Mouse (Mus musculus) frontal cortex, postnatal 36 days (tissue): ENCODE data around the gene Eln.

Experiments used
- DNase-seq, 2 experiments: peaks; one replicate each; pipeline ENCODE4 v3.0.0; 2022; ENCODE audit warnings: low spot score in 2 of 2

The Eln gene

DNA sequence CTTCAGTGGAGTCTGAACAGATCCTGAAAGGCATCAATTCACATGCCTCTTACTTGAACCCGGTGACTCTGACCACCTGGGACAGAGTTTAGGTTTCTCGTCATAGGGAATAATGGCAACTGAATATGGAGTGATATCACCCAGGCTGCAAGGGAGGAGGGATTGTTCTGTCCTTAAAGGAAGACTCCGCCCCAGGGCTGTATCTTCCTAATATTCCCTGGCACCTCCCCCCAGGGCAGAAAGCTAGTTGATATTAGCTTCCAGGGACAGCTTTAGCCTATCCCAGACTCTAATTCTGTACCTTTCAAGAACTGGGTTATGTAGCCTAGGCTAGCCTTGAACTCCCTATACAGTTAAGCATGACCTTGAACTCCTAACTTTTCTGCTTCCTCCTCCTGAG is 2.1 kb downstream of the Eln start:
- DNase-seq: no peak

DNA sequence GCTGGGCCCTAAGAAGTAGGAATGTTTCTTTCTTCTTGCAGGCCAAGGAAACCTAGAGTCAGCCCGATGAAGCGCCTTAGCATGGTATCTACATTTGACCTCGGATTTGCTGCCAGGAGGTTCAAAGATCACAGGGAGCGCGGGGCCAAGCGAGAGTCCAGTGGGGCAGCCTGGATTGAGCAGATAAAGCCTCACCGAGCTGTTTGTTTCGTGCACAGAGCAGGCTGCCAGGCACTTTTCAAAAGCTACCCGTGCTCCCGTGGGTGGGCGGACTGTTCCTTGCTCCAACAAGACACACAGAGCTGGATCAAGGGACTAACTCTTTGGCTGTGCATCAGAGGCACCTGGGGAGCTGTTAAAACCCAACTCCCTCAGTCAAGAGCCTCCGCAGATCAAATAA is 3.1 kb downstream of the Eln start:
- no peak for DNase-seq

DNA sequence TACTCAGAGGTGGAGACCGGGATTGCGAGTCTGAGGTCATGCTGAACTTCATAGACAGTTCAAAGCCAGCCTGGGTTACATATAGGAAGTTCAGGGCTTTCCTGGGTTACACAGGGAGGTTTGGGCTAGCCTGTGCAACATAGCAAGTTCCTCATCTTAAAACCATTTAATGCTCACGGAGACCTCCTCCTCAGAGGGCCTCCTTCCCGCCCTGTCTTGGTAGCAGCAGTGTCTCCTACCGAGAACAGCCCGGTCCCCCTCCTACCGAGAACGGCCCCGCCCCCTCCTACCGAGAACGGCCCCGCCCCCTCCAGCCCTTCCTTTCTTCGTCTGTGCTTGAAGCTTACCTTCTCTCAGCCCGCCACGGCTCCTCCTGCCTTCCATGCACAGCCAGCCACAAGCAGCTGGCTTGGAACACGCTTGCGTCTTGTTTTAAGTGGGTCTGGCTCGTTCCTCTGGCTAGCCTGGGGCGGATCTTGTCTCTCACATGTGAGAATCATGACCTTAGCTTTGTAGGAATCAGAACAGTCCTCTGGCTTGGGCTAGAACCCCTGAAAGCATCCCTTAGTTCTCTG is 4.8 kb downstream of the Eln start:
- DNase-seq: no peak

DNA sequence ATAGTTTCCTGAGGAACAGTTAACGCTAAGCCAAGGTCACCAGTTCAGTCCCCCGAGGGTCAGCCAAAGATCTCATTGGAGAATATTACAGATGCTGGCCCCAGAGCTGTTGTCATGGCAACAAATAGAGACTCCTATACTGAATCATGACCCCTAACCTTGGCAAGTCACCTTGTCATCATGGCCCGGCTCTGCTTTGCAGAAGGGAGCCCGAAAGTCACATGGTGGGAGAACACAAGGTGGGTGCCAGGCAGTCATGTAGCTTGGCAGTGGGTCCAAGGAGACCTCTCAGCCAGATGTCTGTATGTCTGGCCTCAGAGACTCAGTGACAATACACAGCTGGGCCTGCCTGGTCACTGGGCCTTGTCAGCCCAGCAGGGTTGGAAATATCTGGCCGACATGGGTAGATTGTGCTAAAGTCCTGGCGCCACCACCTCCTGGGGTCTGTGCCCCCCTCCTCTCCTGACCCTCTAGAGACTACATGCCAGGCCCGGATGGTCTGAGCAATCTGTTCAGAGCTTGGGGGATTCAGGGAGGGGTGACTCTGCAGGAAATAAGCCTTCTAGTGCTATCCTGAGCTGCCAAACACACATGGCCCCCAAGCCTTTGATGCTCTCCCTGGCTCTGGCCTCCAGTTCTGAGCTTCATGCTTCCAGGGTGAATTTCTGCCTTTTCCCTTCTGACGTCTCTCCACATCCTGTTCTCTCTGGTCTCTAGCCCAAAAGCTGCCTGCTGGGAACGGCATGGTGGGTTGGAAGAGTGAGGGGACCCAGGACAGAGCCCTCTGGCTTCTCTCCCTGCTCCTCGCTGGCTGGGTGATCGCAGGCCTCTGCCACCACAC is 6.4 kb downstream of the Eln start:
- no peak for DNase-seq

DNA sequence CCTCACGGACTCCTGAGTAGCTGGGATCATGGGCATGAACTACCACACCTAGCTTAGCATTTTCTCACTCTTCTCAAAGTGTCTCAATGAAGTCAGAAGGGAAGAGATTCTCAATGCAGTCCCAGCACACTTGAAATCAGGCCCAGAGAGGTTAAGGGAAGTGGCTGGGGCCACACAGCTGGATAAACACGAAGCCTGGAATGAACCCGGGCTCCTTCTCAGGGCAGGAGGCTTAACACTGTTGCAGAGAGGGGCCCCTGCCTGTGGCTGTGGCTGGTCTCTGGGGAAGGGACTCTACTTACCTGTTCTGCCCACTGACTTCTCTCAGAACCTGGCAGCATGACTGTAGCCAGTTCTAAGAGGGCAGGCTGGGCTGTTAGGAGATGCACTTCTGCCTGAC is 7.2 kb downstream of the Eln start:
- DNase-seq: no peak

DNA sequence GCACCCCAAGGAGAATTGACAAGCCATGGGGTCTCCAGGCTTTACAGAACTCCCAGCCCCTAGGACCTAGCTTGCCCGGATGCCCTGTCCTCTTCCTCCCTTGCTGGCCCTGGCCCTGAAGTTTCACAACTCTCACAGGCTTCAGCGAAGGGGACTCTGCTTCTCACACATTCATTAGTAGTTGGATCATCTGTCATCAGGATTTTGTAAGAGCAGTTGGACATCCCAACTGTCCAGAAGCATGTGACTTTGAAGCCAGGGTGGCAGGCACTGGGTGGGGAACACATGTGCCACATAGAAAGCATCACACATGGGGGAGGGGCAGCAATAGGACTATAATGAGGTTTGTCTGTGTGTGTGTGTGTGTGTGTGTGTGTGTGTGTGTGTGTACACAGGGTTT is 12.2 kb downstream of the Eln start:
- no peak for DNase-seq

DNA sequence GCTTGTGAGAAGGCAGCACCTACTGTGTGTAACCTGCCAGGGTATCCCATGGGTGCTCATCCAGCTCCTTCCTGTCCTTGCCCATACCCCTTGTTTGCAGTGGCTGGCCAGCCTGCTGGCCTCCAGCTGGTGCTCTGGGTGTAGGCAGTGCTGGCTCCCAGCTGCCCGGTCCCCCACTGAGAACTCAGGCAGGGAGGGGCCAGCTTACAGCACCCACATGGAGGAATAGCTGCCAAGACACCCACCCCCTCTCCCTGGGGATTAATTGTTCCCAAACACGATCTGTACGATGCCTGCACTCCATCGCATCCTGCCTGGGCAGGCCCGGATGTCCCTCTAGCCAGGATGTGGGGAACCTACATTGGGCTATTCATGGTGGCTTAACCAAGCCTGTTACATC is 13.1 kb downstream of the Eln start:
- DNase-seq: peak; percentile 3 to 6

DNA sequence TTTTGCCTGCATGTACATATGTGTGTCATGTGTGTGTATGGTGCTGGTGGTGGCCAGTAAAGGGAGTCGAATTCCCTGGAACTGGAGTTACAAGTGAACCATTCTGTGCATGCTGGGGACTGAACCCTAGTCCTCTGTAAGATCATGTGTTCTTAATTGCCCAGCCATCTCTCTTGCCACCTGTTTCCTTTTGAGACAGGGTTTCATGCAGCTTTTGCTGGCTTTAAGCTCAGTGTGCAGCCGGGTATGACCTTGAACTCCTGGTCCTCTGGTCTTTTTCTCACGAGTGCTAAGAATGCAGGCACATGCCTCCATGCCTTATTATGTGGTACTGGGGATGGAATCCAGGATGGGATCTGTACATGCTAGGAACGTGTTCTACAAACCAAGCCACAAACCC is 13.9 kb downstream of the Eln start:
- no peak for DNase-seq

DNA sequence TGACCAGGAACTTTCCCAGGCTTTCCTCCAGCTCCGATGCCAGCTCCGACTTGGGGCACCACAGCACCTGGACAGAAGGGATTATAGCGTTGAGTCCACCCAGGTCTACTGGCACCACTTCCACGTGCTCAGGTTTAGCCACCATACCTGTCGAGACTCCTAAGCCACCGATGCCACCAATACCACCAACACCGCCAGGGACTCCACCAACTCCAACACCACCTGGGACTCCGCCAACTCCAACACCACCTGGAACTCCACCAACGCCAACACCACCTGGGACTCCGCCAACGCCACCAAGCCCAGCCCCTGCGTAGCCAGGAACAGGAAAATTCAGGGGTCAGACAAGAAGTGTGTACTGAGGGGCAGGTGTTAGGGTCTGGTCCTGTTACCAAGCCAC is 18.0 kb downstream of the Eln start:
- no peak for DNase-seq

DNA sequence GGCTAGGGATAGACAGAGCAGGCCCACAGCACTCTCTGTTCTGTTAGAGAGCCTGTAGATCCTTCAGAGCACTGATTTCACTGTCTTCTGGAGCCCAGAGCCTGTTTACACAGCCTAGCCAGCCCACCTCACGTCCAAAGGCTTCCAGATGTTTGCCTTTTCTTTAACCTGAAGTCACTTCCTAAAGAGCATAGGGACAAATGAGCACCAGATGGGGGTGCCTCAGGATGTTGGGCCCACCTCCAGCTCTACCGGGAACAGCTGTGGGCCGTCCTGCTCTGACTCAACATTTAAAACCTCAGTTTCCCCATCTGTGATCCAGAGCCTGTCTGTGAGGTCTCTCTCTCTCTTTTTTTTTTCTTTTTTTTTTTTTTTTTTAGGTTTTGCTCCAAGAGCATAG is 18.6 kb downstream of the Eln start:
- no peak for DNase-seq

DNA sequence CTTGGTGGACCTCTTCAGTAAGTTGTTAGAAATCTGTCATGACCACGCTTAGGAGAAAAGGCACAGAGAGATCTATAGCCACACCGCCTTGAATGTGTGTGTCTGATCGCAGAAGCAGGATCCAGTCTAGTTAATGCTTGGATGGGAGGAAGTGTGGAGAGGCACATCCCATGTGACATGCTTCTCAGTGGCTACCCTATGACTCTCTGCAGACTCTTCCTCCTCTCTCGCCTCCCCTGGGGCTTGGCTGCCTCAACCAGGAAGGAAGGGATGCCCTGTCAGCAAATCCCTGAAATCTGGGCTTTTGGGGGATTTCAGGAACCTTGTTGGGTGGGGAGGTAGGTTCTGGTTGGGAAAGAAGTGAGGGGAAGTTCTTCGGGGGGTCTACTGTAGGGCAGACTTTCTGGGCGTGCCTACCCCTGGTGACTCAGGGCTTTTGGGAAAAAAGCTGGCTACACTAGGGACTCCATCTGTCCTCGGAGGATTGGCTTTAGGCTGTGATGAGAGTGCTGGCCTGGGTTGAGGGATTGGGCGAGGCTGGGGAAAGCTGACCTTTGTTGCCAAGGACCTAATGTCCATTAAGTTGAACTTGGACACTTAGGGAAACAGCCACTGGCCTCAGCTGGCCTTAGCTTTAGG is 20.0 kb downstream of the Eln start:
- DNase-seq: no peak

DNA sequence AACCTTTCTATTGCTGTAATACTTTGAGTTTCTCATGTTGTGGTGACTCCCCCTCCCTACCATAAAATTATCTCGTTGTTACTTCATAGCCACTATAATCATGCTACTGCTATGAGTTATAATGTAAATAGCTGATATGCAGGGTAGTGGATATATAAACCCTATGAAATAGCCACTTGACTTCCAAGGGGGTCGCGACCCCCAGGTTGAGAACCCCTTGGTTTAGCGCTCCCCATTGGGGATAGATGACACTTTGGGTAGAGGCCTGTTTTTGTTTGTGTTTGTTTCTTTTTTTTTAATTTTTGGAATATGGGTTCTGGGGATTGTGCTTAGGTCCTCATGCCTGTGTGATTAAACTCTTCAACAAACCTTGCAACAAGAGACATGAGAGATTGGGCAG is 21.8 kb downstream of the Eln start:
- DNase-seq: no peak

DNA sequence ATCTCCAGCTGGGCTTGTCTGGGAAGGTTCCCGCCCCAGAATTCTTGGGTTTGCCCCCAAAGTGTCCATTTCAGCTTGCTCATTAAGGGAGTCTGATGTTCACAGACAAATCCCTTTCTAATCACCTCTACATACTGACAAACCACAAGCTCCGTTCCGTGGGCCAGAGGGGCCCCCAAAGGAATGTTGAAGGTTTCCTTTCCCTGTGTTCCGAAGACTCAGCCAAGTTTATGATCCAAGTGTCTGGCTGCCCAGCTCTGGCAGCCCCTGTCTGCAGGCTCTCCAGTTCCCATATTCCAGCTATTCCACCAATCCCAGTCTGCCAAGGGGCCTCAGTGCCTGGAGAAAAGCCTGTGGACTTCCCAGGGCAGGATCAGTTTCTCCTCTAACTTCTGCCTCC is 27.1 kb downstream of the Eln start:
- no peak for DNase-seq

DNA sequence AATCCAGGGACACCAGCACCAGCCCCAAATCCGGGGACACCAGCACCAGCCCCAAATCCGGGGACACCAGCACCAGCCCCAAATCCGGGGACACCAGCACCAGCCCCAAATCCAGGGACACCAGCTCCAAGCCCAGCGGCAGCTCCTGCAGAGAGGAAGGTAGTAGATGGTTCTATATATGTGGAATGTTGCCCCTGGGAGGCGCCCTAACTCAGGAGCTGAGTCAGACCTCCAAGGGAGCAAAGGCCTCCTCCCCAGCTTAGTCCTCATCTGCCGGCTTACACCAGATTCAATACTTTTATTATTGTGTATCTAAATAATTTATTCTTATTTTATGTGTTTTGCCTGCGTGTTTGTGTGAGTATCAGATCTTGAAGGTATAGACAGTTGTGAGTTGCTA is 36.0 kb downstream of the Eln start:
- no peak for DNase-seq

DNA sequence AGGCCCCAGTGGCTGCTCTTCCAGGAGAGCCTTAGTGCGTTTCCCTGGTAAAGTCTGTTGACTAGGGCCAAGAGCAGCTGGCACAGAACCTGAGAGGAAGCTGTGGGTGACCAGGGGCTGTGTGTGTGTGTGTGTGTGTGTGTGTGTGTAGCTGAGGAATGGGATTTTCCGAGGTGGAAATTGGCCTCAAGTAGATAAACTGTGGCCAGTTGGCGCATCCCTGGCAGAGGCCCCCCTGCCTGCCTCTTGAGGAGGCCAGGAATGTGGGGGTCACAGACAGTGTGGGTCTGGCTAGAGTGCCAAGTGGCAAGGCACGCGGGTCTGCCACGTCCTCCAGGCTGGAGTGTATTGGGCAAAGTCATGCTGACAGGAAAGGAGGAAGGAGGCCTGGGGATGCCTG is 37.8 kb downstream of the Eln start:
- no peak for DNase-seq

DNA sequence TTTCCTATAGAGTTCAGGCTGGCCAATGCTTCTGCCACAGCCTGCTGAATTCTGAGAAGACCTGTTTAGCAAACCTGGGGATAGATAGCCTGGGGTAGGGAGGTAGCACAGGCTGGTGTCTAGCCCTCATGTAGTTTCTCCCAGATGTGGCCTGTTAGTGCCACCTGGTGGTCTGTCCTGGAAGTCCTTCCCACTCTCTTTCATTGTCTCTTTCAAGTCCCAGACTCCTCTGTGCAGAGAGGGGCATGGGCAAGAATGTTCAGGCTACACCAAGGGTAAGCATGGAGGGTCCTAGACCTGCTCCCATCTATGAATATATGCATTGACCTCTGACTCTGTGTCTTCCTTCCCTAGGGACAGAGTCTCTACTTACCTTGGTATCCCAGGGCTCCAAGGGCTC is 43.0 kb downstream of the Eln start:
- DNase-seq: peak; percentile 80

DNA sequence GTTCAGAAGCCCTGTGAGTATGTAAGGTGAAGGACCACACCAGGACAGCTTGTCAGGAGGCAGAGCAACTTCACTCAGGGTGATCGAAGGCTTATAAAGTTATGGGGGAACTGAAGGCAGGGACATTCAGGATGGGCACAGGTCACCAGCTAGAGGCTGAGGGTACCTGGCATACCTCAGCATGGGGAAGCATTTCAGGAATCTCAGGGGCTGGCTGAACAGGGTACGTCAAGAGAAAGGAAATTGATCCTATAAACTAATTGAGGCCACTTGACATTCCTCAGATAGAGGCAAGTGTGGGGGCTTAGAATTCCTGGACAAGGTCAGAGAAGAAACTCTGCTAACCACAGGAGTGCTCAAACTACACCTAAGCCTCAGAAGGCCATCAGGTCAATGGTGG is 51.6 kb downstream of the Eln start:
- DNase-seq: no peak

DNA sequence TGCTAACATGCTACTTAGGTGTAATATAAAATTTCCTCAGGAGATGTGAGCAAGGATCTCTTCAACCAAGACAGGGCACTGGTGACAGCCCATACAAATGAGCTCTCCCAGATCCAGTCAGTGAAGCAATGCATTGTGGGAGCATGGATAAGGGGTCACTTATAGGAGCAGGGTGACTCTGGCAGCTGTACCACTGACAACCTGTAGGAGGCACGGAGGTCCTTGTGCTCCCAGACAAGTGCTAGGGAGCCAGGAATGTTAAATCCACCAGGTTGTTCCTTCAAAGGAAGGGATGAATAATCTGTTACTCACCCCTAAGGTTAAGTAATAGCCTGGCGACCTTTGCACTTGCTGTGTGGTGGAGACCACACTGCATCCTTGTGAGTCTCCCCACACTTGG is 52.0 kb downstream of the Eln start:
- no peak for DNase-seq

DNA sequence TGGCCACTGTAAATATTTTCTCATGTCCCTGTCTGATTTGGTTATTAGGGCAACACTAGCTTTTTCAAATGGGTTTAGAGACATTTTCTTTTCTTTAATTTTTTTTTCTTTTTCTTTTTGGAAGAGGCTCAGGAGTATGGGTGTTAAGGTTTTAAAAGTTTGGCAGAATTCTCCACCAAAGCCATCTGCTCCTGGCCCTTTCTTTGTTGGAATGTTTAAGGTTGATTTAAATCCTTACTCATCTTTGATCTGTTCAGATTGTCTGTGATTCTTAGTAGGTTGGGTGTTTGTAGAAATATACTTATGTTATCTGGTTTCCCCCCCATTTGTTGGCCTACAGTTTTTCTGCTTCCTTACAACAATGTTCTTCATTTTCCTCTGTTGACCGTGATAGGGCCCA is 54.4 kb downstream of the Eln start:
- DNase-seq: no peak

DNA sequence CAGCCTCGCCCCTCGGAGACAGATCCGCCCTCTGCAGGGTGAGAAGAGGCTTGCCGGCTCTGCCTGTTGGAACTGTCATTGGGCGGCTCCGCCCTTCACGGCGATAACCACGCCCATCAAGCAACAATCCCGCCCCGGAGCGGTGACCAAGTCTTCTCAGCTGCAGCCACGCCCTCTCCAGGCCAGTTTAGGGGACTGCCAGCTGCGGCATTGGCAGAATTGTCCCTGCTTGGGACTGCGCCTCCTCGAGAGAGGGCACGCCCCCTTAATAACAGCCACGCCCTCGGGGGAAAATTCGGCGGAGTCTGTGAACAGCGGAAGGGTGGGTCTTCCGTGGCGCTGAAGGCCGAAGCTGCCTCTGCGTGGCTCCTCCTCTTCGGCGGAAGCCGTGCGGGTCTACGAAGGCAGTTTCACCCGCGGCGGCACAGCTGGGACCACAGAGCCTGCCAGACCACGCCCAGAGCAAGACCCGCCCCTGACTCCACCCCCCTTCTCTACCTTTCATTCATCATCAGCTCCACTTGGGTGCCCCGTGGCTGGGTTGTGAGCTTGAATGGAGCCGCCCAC is 58.3 kb downstream of the Eln start:
- peak; percentile 97 to 99 for DNase-seq

DNA sequence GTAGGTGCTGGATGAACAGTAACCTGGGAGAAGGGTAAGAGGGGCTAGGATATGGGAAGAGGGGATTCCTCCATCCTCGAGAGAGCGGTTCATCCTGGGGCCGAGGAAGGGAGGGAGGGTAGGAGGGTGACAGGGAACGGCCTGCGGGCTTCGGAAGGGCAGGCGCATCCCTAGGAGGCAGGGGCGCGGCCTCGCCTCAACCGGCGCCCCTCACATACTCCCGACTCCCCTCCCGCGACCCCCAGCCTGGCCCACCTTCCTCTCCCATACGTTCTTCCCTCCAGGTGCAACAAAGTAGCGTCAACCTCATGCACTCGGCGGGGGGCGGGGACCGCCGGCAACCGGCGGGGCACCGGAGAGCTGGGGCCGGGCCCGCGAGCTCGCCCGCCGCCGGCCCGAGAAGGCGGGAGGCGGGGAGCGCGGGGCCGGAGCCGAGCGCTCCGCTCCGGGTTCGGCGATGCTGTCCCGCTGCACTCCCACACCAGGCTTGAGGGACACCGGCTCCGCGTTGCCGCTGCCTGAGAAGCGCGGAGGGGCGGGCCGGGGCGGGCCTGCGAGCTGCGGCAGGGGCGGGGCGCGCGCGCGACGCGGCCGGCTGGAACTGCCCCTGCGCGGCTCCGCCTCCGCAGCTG is 58.9 kb downstream of the Eln start, which contains the start of gene Limk1:
Limk1 (minus strand) TSS at position 513 of the 632 bp plus-strand sequence.
- DNase-seq: no peak

DNA sequence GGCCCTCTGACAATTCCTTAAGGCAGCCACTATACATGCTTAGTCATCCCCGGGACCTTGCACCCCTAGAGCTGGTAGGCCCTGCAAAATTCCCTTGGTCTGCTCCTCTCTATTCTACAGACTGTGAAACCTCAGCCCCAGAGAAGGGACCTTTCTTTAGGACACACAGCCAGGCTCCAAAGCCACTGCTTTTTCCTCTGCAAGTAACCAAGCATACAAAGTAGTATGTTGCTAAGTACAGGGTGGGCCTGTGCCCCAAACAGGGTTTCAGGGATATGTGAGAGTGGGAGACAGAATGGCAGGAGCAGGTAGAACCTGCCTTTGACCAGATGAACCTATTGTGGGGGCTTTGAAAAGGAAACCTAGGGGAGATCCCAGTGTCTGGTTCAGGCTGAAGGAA is 59.9 kb downstream of the Eln start:
- DNase-seq: no peak
